Mouse (Mus musculus): ENCODE measurements around the gene Chst11. TPM values are rescaled to one million over a fixed set of nuclear protein-coding genes. Genes with fewer than 3 reads are reported as not detected.

Chst11 gene
- total and polyA plus RNA-seq, 3 experiments: 3.1 to 10.6 TPM; not detected in 1

- Histone ChIP-seq H3K4me3 (ENCODE audit: control insufficient read depth in 1 of 2, insufficient read depth in 1 of 2, low read depth in 2 of 2, low read length in 2 of 2) (no peak overlapping the region), H3K36me3 (ENCODE audit: control insufficient read depth in 1 of 2, insufficient read depth in 2 of 2, low read length in 2 of 2) (no peaks in the 10 kb centered on the region), H3K79me2 (ENCODE audit: control insufficient read depth, insufficient read depth, low read length, poor library complexity) (no peaks in the 10 kb centered on the region), H3K4me1 (ENCODE audit: control insufficient read depth in 1 of 2, insufficient read depth in 2 of 2, low read length in 2 of 2) (no peaks in the 10 kb centered on the region), H3K27ac (ENCODE audit: control insufficient read depth, low read depth, low read length) (no peak overlapping the region), H3K9ac (ENCODE audit: control insufficient read depth, low read depth, low read length, poor library complexity, severe bottlenecking) (no peak overlapping the region), H3K9me3 (replicated peaks; ENCODE audit: insufficient read depth, low read length) (no peaks in the 10 kb centered on the region), H3K27me3 (ENCODE audit: control insufficient read depth in 1 of 2, insufficient read depth in 2 of 2, low read length in 2 of 2) (no peaks in the 10 kb centered on the region)
- no peak for DNase-seq (ENCODE audit: low read depth, low spot score)
- TF ChIP-seq CHD1 (IDR thresholded peaks at IDR 0.05; ENCODE audit: low read depth, low read length) (no peak), MEF2A (IDR thresholded peaks at IDR 0.05; ENCODE audit: extremely low read depth, insufficient replicate concordance, low read depth, low read length, poor library complexity, severe bottlenecking) (no peak), ZKSCAN1 (IDR thresholded peaks at IDR 0.05; ENCODE audit: low read depth, low read length) (no peak), POLR2A (IDR thresholded peaks at IDR 0.05; ENCODE audit: control insufficient read depth in 1 of 2, insufficient read depth in 1 of 2, low read depth in 1 of 2, low read length in 2 of 2, poor library complexity in 1 of 2) (no peak), MYC (IDR thresholded peaks at IDR 0.05; ENCODE audit: low read depth, low read length) (no peak), CHD2 (IDR thresholded peaks at IDR 0.05; ENCODE audit: low read length) (no peak), E2F4 (IDR thresholded peaks at IDR 0.05; ENCODE audit: borderline replicate concordance, low read depth, low read length) (no peak)
These were observed 184.3 kb downstream of the Chst11 start for GRCm38 (mm10) chr10:83169554-83169953.

- Histone ChIP-seq H3K9me3 (replicated peaks; ENCODE audit: insufficient read depth, low read length) (no peaks in the 10 kb centered on the region), H3K27ac (ENCODE audit: control insufficient read depth, low read depth, low read length) (no peak overlapping the region), H3K4me3 (ENCODE audit: control insufficient read depth in 1 of 2, insufficient read depth in 1 of 2, low read depth in 2 of 2, low read length in 2 of 2) (no peak overlapping the region), H3K9ac (ENCODE audit: control insufficient read depth, low read depth, low read length, poor library complexity, severe bottlenecking) (no peak overlapping the region), H3K36me3 (ENCODE audit: control insufficient read depth in 1 of 2, insufficient read depth in 2 of 2, low read length in 2 of 2) (no peaks in the 10 kb centered on the region), H3K4me1 (ENCODE audit: control insufficient read depth in 1 of 2, insufficient read depth in 2 of 2, low read length in 2 of 2) (no peaks in the 10 kb centered on the region), H3K27me3 (ENCODE audit: control insufficient read depth in 1 of 2, insufficient read depth in 2 of 2, low read length in 2 of 2) (no peaks in the 10 kb centered on the region), H3K79me2 (ENCODE audit: control insufficient read depth, insufficient read depth, low read length, poor library complexity) (no peaks in the 10 kb centered on the region)
- TF ChIP-seq MAFK (IDR thresholded peaks at IDR 0.05; ENCODE audit: borderline replicate concordance, low read depth, low read length) (no peak), USF1 (IDR thresholded peaks at IDR 0.05; ENCODE audit: low read depth, low read length) (no peak), EP300 (IDR thresholded peaks at IDR 0.05; ENCODE audit: low read depth in 1 of 2, low read length in 2 of 2) (no peak), HCFC1 (IDR thresholded peaks at IDR 0.05; ENCODE audit: low read depth, low read length) (no peak), MEF2A (IDR thresholded peaks at IDR 0.05; ENCODE audit: extremely low read depth, insufficient replicate concordance, low read depth, low read length, poor library complexity, severe bottlenecking) (no peak), CTCF (IDR thresholded peaks at IDR 0.05 in 2 of 3, conservative IDR thresholded peaks at IDR 0.05 in 1 of 3; ENCODE audit: control insufficient read depth in 1 of 3, insufficient read depth in 1 of 3, low read depth in 2 of 3, low read length in 3 of 3, poor library complexity in 1 of 3, severe bottlenecking in 1 of 3) (no peak), SMC3 (IDR thresholded peaks at IDR 0.05; ENCODE audit: low read depth, low read length) (no peak), POLR2AphosphoS5 (IDR thresholded peaks at IDR 0.05; ENCODE audit: borderline replicate concordance, low read depth, low read length) (no peak), ETS1 (IDR thresholded peaks at IDR 0.05; ENCODE audit: low read depth, low read length) (no peak), KAT2A (conservative IDR thresholded peaks at IDR 0.05; ENCODE audit: low read depth, low read length) (no peak), JUND (IDR thresholded peaks at IDR 0.05; ENCODE audit: low read depth, low read length) (no peak), SIN3A (IDR thresholded peaks at IDR 0.05; ENCODE audit: low read length) (no peak)
- DNase-seq (ENCODE audit: low read depth, low spot score): no peak
These were observed 192.9 kb downstream of the Chst11 start for GRCm38 (mm10) chr10:83178151-83178550.
